Mouse (Mus musculus) kidney, embryonic 14.5 days (tissue): ENCODE data around the gene Krt80. TPM values are rescaled to one million over a fixed set of nuclear protein-coding genes. Genes with fewer than 3 reads are reported as not detected.

Source experiments
- ATAC-seq: fragments of 200-750 bp; cut with Nextera tagmentation; 2 replicates; pipeline ENCODE4 v1.8.0; 2017; ENCODE audit warnings: moderate number of reproducible peaks, mild to moderate bottlenecking, moderate TSS enrichment, moderate library complexity; ENCODE audit not compliant: low FRiP score, low TSS enrichment
- H3K27ac ChIP-seq: fragments of 300-500 bp; sonication (generic); 2 replicates; pipeline ENCODE4 v1.5.1; 2014; ENCODE audit warnings: low read depth, mild to moderate bottlenecking, low read length, moderate library complexity, mixed read lengths
- H3K27me3 ChIP-seq: fragments of 300-500 bp; sonication (generic); 2 replicates; pipeline ENCODE4 v1.6.1; 2014; ENCODE audit warnings: mild to moderate bottlenecking, low read length; ENCODE audit not compliant: control insufficient read depth, insufficient read depth
- H3K36me3 ChIP-seq: fragments of 300-500 bp; sonication (generic); 2 replicates; pipeline ENCODE4 v1.6.1; 2014; ENCODE audit warnings: low read length, mixed read lengths; ENCODE audit not compliant: control insufficient read depth, insufficient read depth
- H3K4me1 ChIP-seq: fragments of 300-500 bp; sonication (generic); 2 replicates; pipeline ENCODE4 v1.6.1; 2014; ENCODE audit warnings: low read length, mixed read lengths; ENCODE audit not compliant: control insufficient read depth, insufficient read depth
- H3K4me2 ChIP-seq: fragments of 300-500 bp; sonication (generic); replicated peaks from 2 replicates; pipeline ENCODE4 v1.6.1; 2014; ENCODE audit warnings: low read depth, mild to moderate bottlenecking, low read length
- H3K4me3 ChIP-seq: fragments of 300-500 bp; sonication (generic); 2 replicates; pipeline ENCODE4 v1.5.1; 2014; ENCODE audit warnings: mild to moderate bottlenecking, low read length
- H3K9ac ChIP-seq: fragments of 300-500 bp; sonication (generic); 2 replicates; pipeline ENCODE4 v1.6.1; 2014; ENCODE audit warnings: low read depth, mild to moderate bottlenecking, low read length, moderate library complexity
- H3K9me3 ChIP-seq: fragments of 300-500 bp; sonication (generic); 2 replicates; pipeline ENCODE4 v1.6.1; 2016; ENCODE audit warnings: low read length; ENCODE audit not compliant: control insufficient read depth
- WGBS: fragments of 180-500 bp; shearing (Covaris S2); extraction: QIAGEN DNeasy Blood & Tissue Kit; methylation state at CpG from one replicate; pipeline ENCODE4 v1.1.7; 2014; 5-methylcytosine and 5-hydroxymethylcytosine counted together
- polyA plus RNA-seq: library from polyadenylated mRNA; unstranded; fragments of >200 nt; fragmentation: Nextera tagmentation; extraction: Ambion mirVana; gene quantifications from 2 replicates; pipeline ENCODE4 v1.2.1, GENCODE M21; 2014

The Krt80 gene
- polyA plus RNA-seq, 1 experiment from 2014 or later = 3.6 TPM

DNA sequence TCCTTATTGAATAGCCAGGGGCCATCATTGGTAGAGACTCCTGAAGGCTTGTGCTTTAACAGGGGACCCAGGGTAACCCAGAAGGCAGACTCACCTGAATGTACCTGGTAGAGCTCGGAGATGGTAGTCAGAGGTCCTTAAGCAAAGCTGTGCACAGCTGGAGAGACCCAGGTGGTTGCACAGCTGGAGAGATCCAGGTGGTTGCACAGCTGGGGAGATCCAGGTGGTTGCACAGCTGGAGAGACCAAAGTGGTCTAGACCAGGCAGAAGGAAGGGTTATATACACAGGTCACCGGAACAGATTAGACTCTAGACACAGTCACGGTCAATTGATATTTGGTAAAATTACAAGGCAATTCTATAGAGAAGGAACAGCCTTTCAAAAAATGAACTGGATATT lies 27.0 kb upstream of the Krt80 start:
- no peak for ATAC-seq
- H3K9me3 ChIP-seq = no peaks in the 10 kb centered on the region
- H3K4me3 ChIP-seq = no peak overlapping the region
- no peak overlapping the region for H3K9ac ChIP-seq
- WGBS = 55% methylated on average over 3 of the region's 3 CpGs
- H3K4me1 ChIP-seq = peaks cover 5% of the 10 kb centered on the region; the same call in 1 of the 2 replicates
- H3K27ac ChIP-seq = no peak overlapping the region
- H3K4me2 ChIP-seq = no peak overlapping the region
- no peaks in the 10 kb centered on the region for H3K36me3 ChIP-seq
- no peaks in the 10 kb centered on the region; the same call in 1 of the 2 replicates for H3K27me3 ChIP-seq

DNA sequence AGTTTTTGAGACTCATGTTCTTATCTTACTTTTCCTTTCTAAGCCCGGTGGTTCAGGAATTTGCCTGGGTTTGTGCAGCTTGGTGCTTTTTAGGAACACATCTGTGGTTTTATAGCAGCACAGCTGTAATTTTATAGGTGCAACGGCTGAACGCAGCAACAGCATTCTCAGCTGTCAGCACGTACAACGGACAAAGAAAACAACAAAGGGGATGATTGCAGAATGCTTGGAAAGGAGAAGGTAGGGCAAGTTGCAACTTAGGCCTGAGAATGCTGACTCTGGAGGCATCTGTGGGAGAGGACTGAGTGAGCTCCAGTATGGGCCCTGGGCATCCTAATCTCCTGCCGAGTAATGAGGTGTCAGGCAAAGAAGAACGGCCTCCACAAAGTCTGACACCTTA lies 26.5 kb upstream of the Krt80 start:
- H3K36me3 ChIP-seq = no peaks in the 10 kb centered on the region
- no peak overlapping the region for H3K27ac ChIP-seq
- H3K9ac ChIP-seq = no peak overlapping the region
- H3K4me1 ChIP-seq = peaks cover 5% of the 10 kb centered on the region; the same call in 1 of the 2 replicates
- ATAC-seq = no peak
- 18% methylated on average over 7 of the region's 7 CpGs for WGBS
- no peak overlapping the region for H3K4me2 ChIP-seq
- no peaks in the 10 kb centered on the region; the same call in 1 of the 2 replicates for H3K27me3 ChIP-seq
- H3K4me3 ChIP-seq = no peak overlapping the region
- no peaks in the 10 kb centered on the region for H3K9me3 ChIP-seq

DNA sequence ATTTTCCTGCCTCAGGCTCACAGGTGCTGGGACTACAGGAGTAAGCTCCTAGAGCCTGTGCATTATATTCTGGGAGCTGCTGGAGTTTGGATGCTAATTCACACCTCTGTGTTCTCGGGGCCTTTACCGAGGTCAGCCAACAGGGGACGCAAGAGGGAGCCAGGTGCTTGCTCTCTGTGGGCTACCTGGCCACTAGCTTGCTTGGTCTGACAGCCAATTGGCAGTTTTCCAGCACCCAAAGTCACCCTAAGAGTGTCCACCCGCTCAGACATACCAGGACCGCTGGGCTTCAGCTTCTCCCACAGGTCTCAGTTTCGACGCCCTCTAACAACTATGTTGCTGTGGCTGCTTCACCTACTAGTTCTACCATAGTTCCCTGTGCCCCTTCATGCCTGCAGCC lies 24.9 kb upstream of the Krt80 start:
- Histone ChIP-seq H3K4me1 (peaks cover 5% of the 10 kb centered on the region; the same call in 1 of the 2 replicates), H3K9ac (no peak overlapping the region), H3K27me3 (no peaks in the 10 kb centered on the region; the same call in 1 of the 2 replicates), H3K27ac (no peak overlapping the region), H3K9me3 (no peaks in the 10 kb centered on the region), H3K36me3 (no peaks in the 10 kb centered on the region), H3K4me2 (no peak overlapping the region), H3K4me3 (no peak overlapping the region)
- no peak for ATAC-seq
- WGBS = 62% methylated on average over 7 of the region's 7 CpGs

DNA sequence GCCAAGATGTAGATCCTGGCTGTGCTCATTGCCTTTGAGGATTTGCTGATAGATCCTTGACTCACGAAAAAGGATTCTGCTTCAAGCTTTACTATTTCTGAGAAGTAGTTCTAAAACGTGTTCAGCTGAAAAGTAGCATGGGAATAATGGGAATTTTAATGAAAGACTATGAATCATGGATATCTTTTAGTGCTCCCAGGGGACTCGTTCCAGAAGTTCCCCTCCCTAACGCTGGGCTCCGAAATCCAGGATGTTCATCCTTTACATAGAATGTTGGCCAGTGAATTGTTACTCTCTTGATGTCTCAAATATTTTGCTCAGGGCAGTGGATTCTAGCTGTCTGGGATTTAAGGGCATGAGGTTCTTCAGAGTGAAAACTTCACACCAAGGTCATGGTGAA lies 22.3 kb upstream of the Krt80 start:
- 64% methylated on average over 5 of the region's 5 CpGs for WGBS
- H3K9ac ChIP-seq = no peak overlapping the region
- no peaks in the 10 kb centered on the region for H3K27me3 ChIP-seq
- H3K4me1 ChIP-seq = peaks cover 5% of the 10 kb centered on the region; the same call in 1 of the 2 replicates
- ATAC-seq = no peak
- no peak overlapping the region for H3K4me3 ChIP-seq
- H3K9me3 ChIP-seq = no peaks in the 10 kb centered on the region
- H3K36me3 ChIP-seq = no peaks in the 10 kb centered on the region
- no peak overlapping the region for H3K4me2 ChIP-seq
- no peak overlapping the region for H3K27ac ChIP-seq

DNA sequence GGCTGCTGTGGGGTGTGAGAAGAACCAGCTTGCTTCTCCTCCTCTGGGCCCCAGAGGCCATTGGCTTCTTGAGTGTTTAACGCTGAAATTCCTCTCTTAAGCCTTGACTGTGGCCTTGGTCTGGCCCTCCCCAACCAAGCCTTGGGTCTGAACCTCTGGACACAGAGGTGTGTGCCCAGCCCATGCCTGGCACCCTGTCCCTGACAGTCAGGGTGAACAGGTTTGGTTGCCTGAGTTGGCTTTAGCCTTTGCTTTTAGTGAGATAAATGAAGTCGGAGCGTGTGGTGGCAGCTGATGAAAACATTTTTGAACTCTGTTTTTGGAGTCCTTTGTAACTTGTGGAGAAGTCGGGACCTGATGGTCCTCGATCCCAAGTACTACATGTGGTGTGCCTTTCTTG lies 20.2 kb upstream of the Krt80 start:
- 85% methylated on average over 5 of the region's 5 CpGs for whole genome bisulfite sequencing

DNA sequence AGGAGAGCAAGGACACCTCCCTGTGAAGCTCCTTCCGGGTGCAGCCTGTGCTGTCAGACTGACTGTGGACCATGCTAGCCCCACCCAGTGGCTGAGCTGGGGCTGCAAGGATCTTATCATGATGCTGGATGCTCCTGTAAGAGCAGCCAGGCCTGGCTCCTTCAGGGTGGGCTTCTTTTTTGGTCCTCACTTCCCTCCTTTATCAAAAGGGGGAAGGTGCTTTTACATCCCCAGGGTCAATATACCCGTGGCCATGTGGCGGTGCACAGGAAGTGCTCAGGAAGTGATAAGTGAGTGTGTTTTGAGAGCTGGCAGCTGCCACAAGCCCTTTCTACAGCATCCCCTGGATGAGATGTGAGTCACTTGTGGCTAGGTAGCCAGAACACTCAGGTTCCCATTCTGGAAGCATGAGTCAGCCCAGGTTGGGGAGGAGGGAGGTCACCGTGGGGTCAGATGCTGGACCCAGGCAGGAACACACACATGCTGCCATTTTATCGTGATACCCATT lies 18.1 kb upstream of the Krt80 start:
- Histone ChIP-seq H3K27me3 (no peaks in the 10 kb centered on the region), H3K4me2 (no peak overlapping the region), H3K4me1 (no peaks in the 10 kb centered on the region), H3K36me3 (no peaks in the 10 kb centered on the region), H3K9ac (no peak overlapping the region), H3K4me3 (no peak overlapping the region), H3K27ac (no peak overlapping the region), H3K9me3 (no peaks in the 10 kb centered on the region)
- WGBS = 49% methylated on average over 5 of the region's 5 CpGs
- no peak for ATAC-seq

More for the DNA sequence above, 20.2 kb upstream of the Krt80 start:
- no peaks in the 10 kb centered on the region for H3K36me3 ChIP-seq
- H3K4me1 ChIP-seq = no peaks in the 10 kb centered on the region
- no peak overlapping the region for H3K4me3 ChIP-seq
- ATAC-seq = no peak
- no peaks in the 10 kb centered on the region for H3K27me3 ChIP-seq
- H3K27ac ChIP-seq = no peak overlapping the region
- no peaks in the 10 kb centered on the region for H3K9me3 ChIP-seq
- H3K4me2 ChIP-seq = no peak overlapping the region
- no peak overlapping the region for H3K9ac ChIP-seq

DNA sequence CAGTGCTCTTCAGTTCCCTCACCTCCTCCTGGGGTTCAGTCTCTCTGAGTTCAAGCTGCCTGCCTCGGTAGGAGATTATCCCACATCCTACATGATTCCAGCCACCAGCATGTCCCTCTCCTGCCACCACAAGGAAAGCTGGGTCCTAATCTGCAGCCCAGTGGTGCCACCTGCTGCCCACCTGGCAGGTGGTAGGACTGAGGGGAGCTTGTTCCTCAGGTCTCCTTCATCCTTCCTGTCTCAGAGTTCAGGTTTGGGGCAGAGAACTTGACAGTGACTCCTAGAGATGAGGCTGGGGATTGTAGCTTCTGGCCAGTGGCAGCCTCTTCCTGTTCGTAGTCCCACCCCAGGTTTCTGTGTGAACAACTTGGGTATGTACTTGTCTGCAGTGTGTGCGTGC lies 17.2 kb upstream of the Krt80 start:
- ATAC-seq = peak; percentile 14; the same call in 1 of the 2 replicates
- no peaks in the 10 kb centered on the region for H3K9me3 ChIP-seq
- 67% methylated on average over 3 of the region's 3 CpGs for WGBS
- no peak overlapping the region for H3K27ac ChIP-seq
- H3K4me1 ChIP-seq = no peaks in the 10 kb centered on the region
- H3K36me3 ChIP-seq = no peaks in the 10 kb centered on the region
- no peak overlapping the region for H3K4me3 ChIP-seq
- H3K9ac ChIP-seq = no peak overlapping the region
- no peaks in the 10 kb centered on the region; the same call in 1 of the 2 replicates for H3K27me3 ChIP-seq
- H3K4me2 ChIP-seq = no peak overlapping the region

DNA sequence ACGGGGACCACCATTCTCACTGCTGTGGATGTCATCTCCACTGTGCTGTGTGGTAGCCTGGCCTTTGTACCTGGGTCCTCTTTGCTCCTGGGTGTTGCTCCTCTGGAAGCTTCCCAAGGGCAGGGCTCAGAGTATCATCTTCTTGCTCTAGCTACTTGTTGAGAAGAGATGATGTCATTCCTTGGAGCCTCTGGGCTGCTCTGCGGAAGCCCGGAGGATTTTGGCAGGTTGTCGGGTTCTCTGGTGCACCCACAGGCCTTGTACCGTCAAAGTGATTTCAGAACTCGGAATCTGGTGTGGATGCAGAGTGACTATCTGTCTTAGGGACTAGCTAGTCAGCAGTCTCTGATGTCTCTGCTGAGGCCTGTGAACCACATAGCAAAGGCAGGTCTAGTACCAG lies 15.1 kb upstream of the Krt80 start:
- H3K4me2 ChIP-seq = no peak overlapping the region
- ATAC-seq = no peak
- 88% methylated on average over 6 of the region's 6 CpGs for WGBS
- H3K4me3 ChIP-seq = no peak overlapping the region
- H3K27ac ChIP-seq = no peak overlapping the region
- no peaks in the 10 kb centered on the region; the same call in 1 of the 2 replicates for H3K27me3 ChIP-seq
- no peaks in the 10 kb centered on the region for H3K9me3 ChIP-seq
- no peaks in the 10 kb centered on the region for H3K4me1 ChIP-seq
- no peaks in the 10 kb centered on the region for H3K36me3 ChIP-seq
- no peak overlapping the region for H3K9ac ChIP-seq

DNA sequence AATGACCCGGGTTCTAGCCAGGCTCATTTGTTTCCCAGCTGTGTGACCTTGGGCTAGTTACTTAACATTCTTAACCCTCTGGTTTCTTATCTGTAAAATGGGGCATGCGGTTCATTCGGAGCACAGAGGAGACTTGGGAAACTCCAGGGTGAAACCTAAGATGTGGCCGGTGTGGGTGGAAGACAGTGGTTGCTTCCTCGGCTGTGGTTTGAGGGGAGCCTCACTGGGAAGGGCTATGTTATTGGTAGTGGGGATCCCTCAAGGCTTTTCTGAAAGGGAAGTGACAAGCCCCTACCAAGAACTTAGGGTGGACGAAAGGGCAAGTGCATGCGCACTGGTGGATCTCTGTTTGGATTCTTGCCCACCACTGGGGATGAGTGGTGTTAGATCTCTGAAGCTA lies 14.6 kb upstream of the Krt80 start:
- H3K4me3 ChIP-seq = no peak overlapping the region
- no peak overlapping the region for H3K9ac ChIP-seq
- no peaks in the 10 kb centered on the region for H3K4me1 ChIP-seq
- no peak overlapping the region for H3K4me2 ChIP-seq
- no peaks in the 10 kb centered on the region for H3K9me3 ChIP-seq
- ATAC-seq = no peak
- 71% methylated on average over 7 of the region's 7 CpGs for WGBS
- H3K27ac ChIP-seq = no peak overlapping the region
- H3K27me3 ChIP-seq = no peaks in the 10 kb centered on the region; the same call in 1 of the 2 replicates
- H3K36me3 ChIP-seq = no peaks in the 10 kb centered on the region
